Mouse (Mus musculus) midbrain, embryonic 11.5 days (tissue): ENCODE measurements at regions not wholly inside any gene's neighbourhood (a gene's known extent, or its start where the extent isn't known, plus 50 kb on each side); places are given as distances from the start of the nearest gene placed in this dataset.

Experiments
- ATAC-seq: fragments of 200-750 bp; cut with Nextera tagmentation; 2 replicates; pipeline ENCODE4 v1.8.0; 2017; ENCODE audit warnings: moderate TSS enrichment, moderate library complexity; ENCODE audit not compliant: low FRiP score
- DNase-seq: peaks from one replicate; pipeline ENCODE4 v3.0.0; 2015; ENCODE audit warnings: low spot score; ENCODE audit errors: missing footprints
- H3K27ac ChIP-seq: fragments of 300-500 bp; sonication (generic); 2 replicates; pipeline ENCODE4 v1.5.1; 2014; ENCODE audit warnings: low read depth, low read length
- H3K27me3 ChIP-seq: fragments of 300-500 bp; sonication (generic); 2 replicates; pipeline ENCODE4 v1.6.1; 2014; ENCODE audit warnings: mild to moderate bottlenecking, low read length, moderate library complexity, mixed read lengths; ENCODE audit not compliant: control insufficient read depth, insufficient read depth
- H3K36me3 ChIP-seq: fragments of 300-500 bp; sonication (generic); 2 replicates; pipeline ENCODE4 v1.6.1; 2014; ENCODE audit warnings: mild to moderate bottlenecking, low read length, moderate library complexity, mixed read lengths; ENCODE audit not compliant: control insufficient read depth, insufficient read depth
- H3K4me1 ChIP-seq: fragments of 300-500 bp; sonication (generic); 2 replicates; pipeline ENCODE4 v1.6.1; 2014; ENCODE audit warnings: low read length; ENCODE audit not compliant: control insufficient read depth, insufficient read depth
- H3K4me2 ChIP-seq: fragments of 300-500 bp; sonication (generic); 2 replicates; pipeline ENCODE4 v1.6.1; 2014; ENCODE audit warnings: mild to moderate bottlenecking, moderate library complexity
- H3K4me3 ChIP-seq: fragments of 300-500 bp; sonication (generic); 2 replicates; pipeline ENCODE4 v1.5.1; 2014; ENCODE audit warnings: low read depth, low read length
- H3K9ac ChIP-seq: fragments of 300-500 bp; sonication (generic); 2 replicates; pipeline ENCODE4 v1.6.1; 2014; ENCODE audit warnings: low read length
- H3K9me3 ChIP-seq: fragments of 300-500 bp; sonication (generic); 2 replicates; pipeline ENCODE4 v1.6.1; 2016; ENCODE audit warnings: low read length; ENCODE audit not compliant: control insufficient read depth
- WGBS: fragments of 180-500 bp; shearing (Covaris S2); extraction: QIAGEN DNeasy Blood & Tissue Kit; methylation state at CpG from one replicate; pipeline ENCODE4 v1.1.7; 2014; 5-methylcytosine and 5-hydroxymethylcytosine counted together

- WGBS = 88% methylated on average over 4 of the region's 4 CpGs
Observed at GRCm38 (mm10) chr6:112552560-112552959, 62.8 kb upstream of the Oxtr start.

DNA sequence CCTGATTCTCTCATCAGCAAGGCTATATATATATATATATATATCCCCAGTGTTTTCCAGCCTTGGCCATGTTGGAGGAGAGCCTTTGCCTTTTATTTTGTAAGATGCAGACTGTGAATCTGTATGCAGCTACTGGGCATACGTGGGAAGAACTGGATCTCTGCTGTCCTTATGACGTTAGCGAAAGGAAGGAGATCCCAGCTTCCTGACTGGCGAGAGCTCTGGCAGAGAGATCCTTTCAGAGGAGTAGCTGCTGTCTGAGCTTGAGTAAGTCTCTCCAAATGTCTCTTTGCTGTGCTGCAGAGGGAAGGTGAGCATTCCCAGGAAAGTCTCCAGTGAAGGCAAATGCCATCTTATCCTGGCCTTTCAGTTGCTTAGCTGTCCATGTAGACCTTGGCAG is 61.6 kb upstream of the Oxtr start:
- Histone ChIP-seq H3K4me2 (no peak overlapping the region), H3K9ac (no peak overlapping the region), H3K4me3 (no peak overlapping the region), H3K27ac (no peak overlapping the region), H3K36me3 (no peaks in the 10 kb centered on the region), H3K9me3 (no peaks in the 10 kb centered on the region), H3K4me1 (no peaks in the 10 kb centered on the region), H3K27me3 (no peaks in the 10 kb centered on the region)
- DNase-seq (peak; percentile 23), ATAC-seq (no peak)
- 91% methylated on average over 4 of the region's 4 CpGs for whole genome bisulfite sequencing

More at GRCm38 (mm10) chr6:112552560-112552959, 62.8 kb upstream of the Oxtr start:
- Histone ChIP-seq H3K9ac (no peak overlapping the region), H3K4me1 (no peaks in the 10 kb centered on the region), H3K4me3 (no peak overlapping the region), H3K4me2 (no peak overlapping the region), H3K36me3 (no peaks in the 10 kb centered on the region), H3K27ac (no peak overlapping the region), H3K9me3 (no peaks in the 10 kb centered on the region), H3K27me3 (no peaks in the 10 kb centered on the region)
- ATAC-seq (no peak), DNase-seq (no peak)

DNA sequence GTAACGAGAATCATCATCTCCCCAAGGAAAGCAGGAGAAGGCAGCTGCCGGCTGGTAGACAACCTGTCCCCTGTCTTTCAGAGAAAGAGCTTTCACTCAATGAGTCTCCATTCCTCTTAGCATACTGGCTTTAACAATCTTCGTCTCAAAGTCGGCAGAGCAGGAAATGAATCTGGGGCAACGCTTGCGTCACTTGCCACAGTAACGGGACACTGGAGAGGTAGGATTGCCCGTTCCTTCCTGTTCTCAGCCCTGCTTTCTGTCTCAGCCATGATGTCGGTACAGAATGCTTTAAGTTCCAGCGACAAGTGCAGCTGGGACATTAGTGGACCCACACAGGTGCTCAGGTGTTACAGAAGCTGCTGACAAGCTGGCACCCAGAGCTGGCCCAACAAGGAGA is 57.5 kb upstream of the Oxtr start:
- ATAC-seq (no peak), DNase-seq (no peak)
- H3K36me3 ChIP-seq = no peaks in the 10 kb centered on the region
- H3K4me2 ChIP-seq = no peak overlapping the region
- 86% methylated on average over 10 of the region's 10 CpGs for WGBS
- no peaks in the 10 kb centered on the region for H3K27me3 ChIP-seq
- H3K4me3 ChIP-seq = no peak overlapping the region
- no peaks in the 10 kb centered on the region for H3K9me3 ChIP-seq
- no peak overlapping the region for H3K27ac ChIP-seq
- H3K9ac ChIP-seq = no peak overlapping the region
- H3K4me1 ChIP-seq = no peaks in the 10 kb centered on the region

DNA sequence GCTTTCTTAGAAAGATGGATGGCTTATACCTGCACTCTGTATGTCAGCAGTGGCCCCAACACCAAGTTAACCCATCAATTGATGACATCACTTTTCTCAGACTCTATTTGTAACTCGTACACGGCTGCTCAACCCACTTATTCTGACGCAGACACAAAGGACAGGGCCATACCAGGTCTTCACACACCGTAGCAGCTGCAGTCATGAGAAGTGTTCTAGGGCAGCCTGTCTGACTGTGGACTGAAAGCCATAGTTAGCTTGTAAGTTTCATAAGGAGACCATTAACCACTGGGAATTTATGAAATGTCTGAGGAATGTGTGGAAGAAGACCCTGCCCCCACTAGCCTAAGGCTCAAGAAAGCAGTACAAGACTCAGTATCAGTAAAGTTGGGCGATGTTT is 56.3 kb upstream of the Oxtr start:
- 85% methylated on average over 5 of the region's 5 CpGs for WGBS
- Histone ChIP-seq H3K4me1 (no peaks in the 10 kb centered on the region), H3K4me3 (no peak overlapping the region), H3K4me2 (no peak overlapping the region), H3K9ac (no peak overlapping the region), H3K27ac (no peak overlapping the region), H3K9me3 (no peaks in the 10 kb centered on the region), H3K27me3 (no peaks in the 10 kb centered on the region), H3K36me3 (no peaks in the 10 kb centered on the region)
- peak; percentile 78 for DNase-seq
- ATAC-seq = no peak

- 84% methylated on average over 4 of the region's 4 CpGs for WGBS
- Histone ChIP-seq H3K36me3 (no peaks in the 10 kb centered on the region), H3K27me3 (no peaks in the 10 kb centered on the region), H3K9ac (no peak overlapping the region), H3K9me3 (no peaks in the 10 kb centered on the region), H3K4me2 (no peak overlapping the region), H3K4me3 (no peak overlapping the region), H3K27ac (no peak overlapping the region), H3K4me1 (no peaks in the 10 kb centered on the region)
- DNase-seq = peak; percentile 31
- no peak for ATAC-seq
Observed at GRCm38 (mm10) chr6:112544315-112544714, 54.6 kb upstream of the Oxtr start.

- Histone ChIP-seq H3K9me3 (no peaks in the 10 kb centered on the region), H3K9ac (no peak overlapping the region), H3K27ac (no peak overlapping the region), H3K36me3 (no peaks in the 10 kb centered on the region), H3K4me3 (no peak overlapping the region), H3K27me3 (no peaks in the 10 kb centered on the region), H3K4me2 (no peak overlapping the region), H3K4me1 (no peaks in the 10 kb centered on the region)
- WGBS = 92% methylated on average over 2 of the region's 2 CpGs
- ATAC-seq (no peak), DNase-seq (no peak)
Observed at GRCm38 (mm10) chr6:112542692-112543091, 52.9 kb upstream of the Oxtr start.
